Mouse (Mus musculus) kidney, adult 9 months (tissue): ENCODE data around the gene 4921504E06Rik.

Experiments used
- DNase-seq: peaks from one replicate; pipeline ENCODE4 v3.0.0; 2022

4921504E06Rik gene

GRCm38 (mm10) chr2:19553821-19554592, at the start of gene 4921504E06Rik:
TSS of gene 4921504E06Rik (minus strand) at chr2:19553914.
- peak; percentile 85 for DNase-seq

- no peak for DNase-seq
Measured at GRCm38 (mm10) chr2:19601386-19601925, 47.7 kb upstream of the 4921504E06Rik start.

- no peak for DNase-seq
Measured at GRCm38 (mm10) chr2:19600860-19601259, 47.1 kb upstream of the 4921504E06Rik start.

- no peak for DNase-seq
Measured at GRCm38 (mm10) chr2:19599801-19600200, 46.1 kb upstream of the 4921504E06Rik start.

DNA sequence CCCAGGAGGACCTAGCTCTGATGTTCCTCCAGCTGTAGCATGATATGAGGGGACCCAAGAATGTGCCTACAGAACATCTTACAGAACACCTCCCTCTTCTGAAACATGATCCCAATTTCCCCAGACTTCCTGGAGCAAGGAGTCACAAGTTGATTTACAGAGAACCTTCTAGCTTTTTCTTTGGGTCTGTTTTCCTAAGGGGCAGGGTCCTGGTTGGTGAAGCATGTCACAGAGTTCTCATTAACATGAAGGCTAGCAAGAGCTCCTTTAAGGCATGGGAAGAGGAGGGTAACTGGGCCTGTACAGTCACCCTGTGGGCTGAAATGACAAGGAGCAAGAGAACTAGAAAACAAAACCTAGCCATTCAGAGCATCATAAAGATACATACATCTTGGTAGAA, 43.3 kb upstream of the 4921504E06Rik start:
- peak; percentile 51 for DNase-seq

DNA sequence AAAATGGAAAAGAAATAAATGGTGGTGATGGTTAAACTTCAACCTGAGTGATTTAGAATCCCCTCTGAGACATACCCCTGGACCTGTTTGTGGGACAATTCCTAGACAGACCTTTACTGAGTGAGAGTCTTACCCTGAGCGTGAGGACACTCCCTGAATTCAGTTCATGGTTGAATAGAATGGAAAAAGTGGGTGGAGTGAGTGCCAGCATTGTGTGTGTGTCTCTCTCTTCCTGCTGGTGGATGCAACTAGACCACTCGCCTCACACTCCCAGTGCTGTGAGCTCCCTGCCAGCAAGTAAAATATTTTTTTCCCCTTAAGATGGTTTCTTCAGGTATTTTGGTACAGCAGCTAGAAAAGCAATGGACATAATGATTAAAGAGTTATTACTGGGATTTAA, 42.7 kb upstream of the 4921504E06Rik start:
- DNase-seq: no peak

GRCm38 (mm10) chr2:19594856-19595255, 41.1 kb upstream of the 4921504E06Rik start:
- DNase-seq: no peak

DNA sequence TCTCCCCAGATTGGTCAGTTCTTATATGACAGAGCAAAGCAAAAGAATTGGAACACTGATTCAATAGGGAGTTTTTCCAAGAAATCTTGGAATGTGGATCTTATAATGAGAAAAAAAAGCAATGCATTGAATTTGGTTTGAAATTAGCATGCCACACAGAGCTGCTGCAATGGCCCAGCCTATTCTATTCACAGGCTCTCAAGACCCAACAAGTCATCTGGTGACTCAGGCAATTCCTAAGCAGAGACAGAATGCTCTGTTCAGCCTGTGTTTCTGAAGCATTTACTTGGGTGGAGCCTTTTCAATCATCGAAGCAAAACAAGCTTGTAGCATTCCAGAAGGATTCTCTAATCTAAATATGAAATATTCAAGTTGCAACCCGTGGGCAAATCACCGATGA, 26.1 kb upstream of the 4921504E06Rik start:
- no peak for DNase-seq

- no peak for DNase-seq
Measured at GRCm38 (mm10) chr2:19579180-19579579, 25.5 kb upstream of the 4921504E06Rik start.

- DNase-seq: no peak
Measured at GRCm38 (mm10) chr2:19562114-19562829, 8.6 kb upstream of the 4921504E06Rik start.

- no peak for DNase-seq
Measured at GRCm38 (mm10) chr2:19560654-19561053, 6.9 kb upstream of the 4921504E06Rik start.

- peak; percentile 61 for DNase-seq
Measured at GRCm38 (mm10) chr2:19560071-19560470, 6.4 kb upstream of the 4921504E06Rik start.

DNA sequence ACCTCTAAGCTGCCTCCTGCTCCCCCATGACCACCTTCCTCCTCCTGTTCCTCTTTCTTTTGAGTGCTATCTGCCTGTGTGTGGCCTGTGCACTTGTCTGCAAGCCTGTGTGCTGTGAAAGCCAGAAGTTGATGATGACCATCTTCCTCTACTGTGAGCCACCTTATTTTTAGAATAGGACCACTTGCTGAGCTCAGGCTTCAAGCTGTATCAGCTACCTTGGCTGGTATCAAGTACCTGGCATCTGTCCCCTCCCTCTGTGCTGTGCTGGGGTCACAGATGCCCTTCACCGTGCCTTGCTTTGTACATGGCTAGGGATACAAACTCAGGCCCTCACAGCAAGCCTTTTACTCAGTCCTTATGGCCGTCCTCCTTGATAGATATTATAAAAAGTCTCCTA, 2.3 kb downstream of the 4921504E06Rik start:
- DNase-seq: no peak

- DNase-seq: no peak
Measured at GRCm38 (mm10) chr2:19540906-19541305, 12.8 kb downstream of the 4921504E06Rik start.

- DNase-seq: no peak
Measured at GRCm38 (mm10) chr2:19529428-19529827, 24.3 kb downstream of the 4921504E06Rik start.

GRCm38 (mm10) chr2:19528797-19529196, 24.9 kb downstream of the 4921504E06Rik start:
- DNase-seq: peak; percentile 77

GRCm38 (mm10) chr2:19524071-19524470, 29.6 kb downstream of the 4921504E06Rik start:
- peak; percentile 72 for DNase-seq

DNA sequence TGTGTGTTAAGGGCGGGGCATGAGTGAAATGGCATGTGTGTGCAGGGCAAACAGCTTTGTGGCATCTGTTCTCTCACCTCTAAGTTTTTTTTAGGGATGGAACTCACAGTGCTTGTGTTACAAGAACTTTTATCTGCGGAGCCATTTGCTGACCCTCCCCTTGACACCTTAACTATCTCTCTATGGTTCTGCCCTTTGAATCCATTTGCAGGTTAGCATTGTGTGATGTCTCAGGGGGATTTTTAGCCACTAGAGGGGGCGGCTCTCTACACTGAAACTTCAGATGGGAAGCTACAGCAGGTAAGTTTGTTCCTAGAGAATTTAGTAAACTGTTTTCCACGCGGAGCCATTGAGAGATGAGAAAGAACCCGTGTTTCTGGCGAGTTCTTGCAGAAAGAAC, 32.1 kb downstream of the 4921504E06Rik start:
- peak; percentile 50 for DNase-seq

DNA sequence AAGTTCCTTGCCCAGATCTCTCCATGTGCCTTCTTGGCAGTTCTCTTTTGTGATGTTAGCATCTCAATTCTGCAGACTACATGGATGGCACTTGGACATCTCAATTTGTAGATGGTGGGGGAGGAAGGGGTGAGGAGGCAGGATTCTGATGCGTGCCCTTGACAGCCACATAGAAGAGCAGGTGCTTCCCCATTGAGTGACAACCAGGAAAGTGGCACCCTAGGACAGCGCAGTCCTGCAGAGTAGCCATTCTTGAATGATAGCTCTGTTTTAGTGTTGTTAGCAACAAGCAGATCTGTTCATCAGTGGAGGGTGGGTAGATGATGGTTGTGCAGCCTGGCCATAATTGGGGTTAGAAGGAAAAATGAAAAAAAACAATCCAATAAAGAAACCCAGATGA, 33.1 kb downstream of the 4921504E06Rik start:
- DNase-seq: no peak

DNA sequence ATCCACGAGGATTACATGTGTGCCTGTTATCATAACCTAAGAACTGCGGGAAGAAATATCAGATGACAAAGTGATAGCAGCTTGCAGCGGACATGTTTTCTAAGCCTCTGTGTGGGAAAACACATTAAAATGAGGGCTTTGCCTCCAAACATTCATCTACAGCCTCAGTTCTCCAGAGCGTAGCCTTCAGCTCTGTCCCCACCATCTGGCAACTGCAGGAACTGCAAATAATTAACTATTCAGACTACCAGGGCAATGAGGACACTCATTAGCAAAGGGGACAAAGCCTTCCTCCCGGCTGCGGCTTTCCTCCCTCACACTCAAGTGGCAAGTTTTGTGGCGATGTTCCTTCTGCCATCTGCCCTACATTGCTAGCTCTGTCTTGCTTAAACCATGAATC, 33.9 kb downstream of the 4921504E06Rik start:
- DNase-seq: peak; percentile 83

GRCm38 (mm10) chr2:19517952-19518351, 35.8 kb downstream of the 4921504E06Rik start:
- no peak for DNase-seq

GRCm38 (mm10) chr2:19512381-19512780, 41.3 kb downstream of the 4921504E06Rik start:
- DNase-seq: peak; percentile 83

DNA sequence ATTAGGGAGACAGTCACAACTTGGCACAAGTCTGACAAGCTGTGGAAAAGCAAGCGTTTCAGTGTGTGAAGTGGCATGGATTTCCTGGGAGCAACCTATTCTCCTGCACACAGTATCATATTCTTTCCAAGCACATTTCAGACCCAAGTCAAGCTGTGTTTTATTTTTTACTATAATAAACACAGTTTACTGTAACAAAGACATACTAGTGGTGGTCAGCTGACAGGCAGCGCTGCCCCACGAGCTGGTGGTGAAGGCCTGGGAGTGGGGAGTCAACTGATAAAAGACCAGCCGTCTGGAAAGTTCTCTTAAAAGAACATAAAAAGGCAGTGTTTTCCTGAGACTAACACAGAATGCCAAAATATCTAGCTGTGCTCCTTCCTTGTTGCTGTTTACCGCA, 42.7 kb downstream of the 4921504E06Rik start:
- DNase-seq: no peak

GRCm38 (mm10) chr2:19505744-19506143, 48.0 kb downstream of the 4921504E06Rik start:
- no peak for DNase-seq
